Mouse (Mus musculus) neural tube, embryonic 13.5 days (tissue): ENCODE data around the gene Cdc42bpb. TPM values are rescaled to one million over a fixed set of nuclear protein-coding genes. Genes with fewer than 3 reads are reported as not detected.

Source experiments
- ATAC-seq: fragments of 200-750 bp; cut with Nextera tagmentation; 2 replicates; pipeline ENCODE4 v1.8.0; 2017; ENCODE audit warnings: low read depth, mild to moderate bottlenecking, moderate TSS enrichment, moderate library complexity
- H3K27ac ChIP-seq: fragments of 300-500 bp; sonication (generic); replicated peaks from 2 replicates; pipeline ENCODE4 v1.5.1; 2015; ENCODE audit warnings: moderate library complexity, mild to moderate bottlenecking, inconsistent platforms
- H3K27me3 ChIP-seq: fragments of 300-500 bp; sonication (generic); 2 replicates; pipeline ENCODE4 v1.6.1; 2015; ENCODE audit warnings: mild to moderate bottlenecking, inconsistent platforms
- H3K36me3 ChIP-seq: fragments of 300-500 bp; sonication (generic); 2 replicates; pipeline ENCODE4 v1.6.1; 2015; ENCODE audit warnings: mild to moderate bottlenecking, inconsistent platforms
- H3K4me1 ChIP-seq: fragments of 300-500 bp; sonication (generic); replicated peaks from 2 replicates; pipeline ENCODE4 v1.6.1; 2015; ENCODE audit warnings: inconsistent platforms
- H3K4me2 ChIP-seq: fragments of 300-500 bp; sonication (generic); 2 replicates; pipeline ENCODE4 v1.6.1; 2015; ENCODE audit warnings: inconsistent platforms, mild to moderate bottlenecking, moderate library complexity
- H3K4me3 ChIP-seq: fragments of 300-500 bp; sonication (generic); 2 replicates; pipeline ENCODE4 v1.5.1; 2015; ENCODE audit warnings: mild to moderate bottlenecking, inconsistent platforms
- H3K9ac ChIP-seq: fragments of 300-500 bp; sonication (generic); 2 replicates; pipeline ENCODE4 v1.6.1; 2015; ENCODE audit warnings: moderate library complexity, mild to moderate bottlenecking, inconsistent platforms
- H3K9me3 ChIP-seq: fragments of 300-500 bp; sonication (generic); 2 replicates; pipeline ENCODE4 v1.6.1; 2016; ENCODE audit warnings: inconsistent platforms
- WGBS: fragments of 180-500 bp; shearing (Covaris S2); methylation state at CpG from one replicate; pipeline ENCODE4 v1.1.7; 2015; 5-methylcytosine and 5-hydroxymethylcytosine counted together
- polyA plus RNA-seq: library from polyadenylated mRNA; unstranded; fragments of >200 nt; fragmentation: Nextera tagmentation; extraction: Ambion mirVana; gene quantifications from 2 replicates; pipeline ENCODE4 v1.2.1, GENCODE M21; 2015

Cdc42bpb gene
- polyA plus RNA-seq, 1 experiment from 2014 or later = 34.0 TPM

DNA sequence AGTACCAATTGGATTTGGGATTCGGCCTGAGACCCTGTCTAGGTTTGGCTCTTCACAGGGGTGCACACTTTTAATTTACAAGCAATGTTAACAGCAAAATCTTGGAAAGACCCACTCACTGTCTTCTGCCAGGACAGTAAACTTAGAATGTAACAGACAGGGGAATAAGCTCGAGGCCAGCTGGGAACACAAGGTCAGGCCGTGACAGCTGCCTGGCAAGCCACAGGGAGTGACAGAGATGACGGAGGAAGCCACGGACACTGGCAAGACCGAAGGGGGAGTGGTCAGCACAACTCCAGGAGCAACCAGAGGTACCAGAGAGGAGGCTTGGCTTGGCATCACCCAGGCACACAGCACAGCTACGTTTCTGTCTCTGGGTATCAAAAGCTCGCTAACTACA lies 70.7 kb downstream of the Cdc42bpb start:
- no peak for ATAC-seq

DNA sequence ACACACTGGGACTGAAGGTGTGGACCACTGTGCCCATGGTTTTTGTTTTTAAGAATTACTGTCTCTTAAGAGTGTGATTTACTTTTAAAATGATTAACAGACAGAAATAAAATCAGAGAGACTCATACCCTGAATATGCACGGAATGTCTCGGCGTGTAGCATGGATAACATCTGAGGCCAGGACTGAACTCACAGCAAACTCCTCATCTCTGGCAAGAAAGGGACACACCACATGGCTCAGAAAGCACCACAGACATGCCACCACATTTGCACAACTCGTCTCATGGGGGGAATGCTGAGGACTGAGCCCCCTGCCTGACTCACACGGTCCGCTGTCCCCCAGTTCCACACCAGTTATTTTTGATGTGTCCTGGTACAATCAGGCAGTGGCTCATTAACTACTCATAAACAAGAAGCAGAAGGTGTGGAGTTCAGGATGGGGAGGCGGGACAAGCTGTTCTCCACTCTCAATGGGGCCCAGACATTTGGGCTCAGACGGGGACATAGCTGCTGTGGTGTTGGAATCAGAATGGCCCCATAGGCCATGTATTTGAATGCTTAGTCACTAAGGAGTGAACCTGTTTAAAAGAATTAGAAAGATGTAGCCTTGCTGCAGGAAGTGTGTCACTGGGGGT lies 73.7 kb downstream of the Cdc42bpb start:
- no peak for ATAC-seq
- Histone ChIP-seq H3K36me3 (peaks cover 93% of the 10 kb centered on the region), H3K4me2 (no peak overlapping the region), H3K27ac (no peak overlapping the region), H3K4me1 (no peaks in the 10 kb centered on the region), H3K27me3 (no peaks in the 10 kb centered on the region), H3K4me3 (no peak overlapping the region), H3K9me3 (no peaks in the 10 kb centered on the region), H3K9ac (no peak overlapping the region)
- 88% methylated on average over 8 of the region's 8 CpGs for WGBS

More for the DNA sequence above, 70.7 kb downstream of the Cdc42bpb start:
- H3K27me3 ChIP-seq = no peaks in the 10 kb centered on the region
- peaks cover 97% of the 10 kb centered on the region for H3K36me3 ChIP-seq
- no peaks in the 10 kb centered on the region for H3K9me3 ChIP-seq
- no peak overlapping the region for H3K9ac ChIP-seq
- no peaks in the 10 kb centered on the region for H3K4me1 ChIP-seq
- WGBS = 87% methylated on average over 8 of the region's 8 CpGs
- H3K27ac ChIP-seq = no peak overlapping the region
- H3K4me3 ChIP-seq = no peak overlapping the region
- no peak overlapping the region for H3K4me2 ChIP-seq

DNA sequence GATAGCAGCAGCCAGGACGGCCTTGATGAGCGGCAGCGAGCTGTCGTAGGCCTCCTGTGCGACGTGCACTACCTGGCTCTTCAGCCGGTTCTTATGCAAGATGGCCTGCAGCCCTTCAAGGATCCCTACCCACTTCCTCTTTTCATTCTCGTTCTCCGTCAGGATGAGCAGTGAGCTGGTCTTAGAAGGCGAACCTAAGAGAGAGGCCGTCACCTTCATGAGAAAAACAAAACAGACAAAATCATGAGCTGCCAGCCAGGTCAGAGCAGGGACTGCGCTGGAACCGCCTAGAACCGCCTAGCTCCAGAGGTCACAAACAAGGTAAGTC lies 75.5 kb downstream of the Cdc42bpb start:
- Histone ChIP-seq H3K9ac (no peak overlapping the region), H3K4me3 (no peak overlapping the region), H3K9me3 (no peaks in the 10 kb centered on the region), H3K27ac (no peak overlapping the region), H3K4me2 (no peak overlapping the region), H3K36me3 (peaks cover 95% of the 10 kb centered on the region), H3K4me1 (no peaks in the 10 kb centered on the region), H3K27me3 (no peaks in the 10 kb centered on the region)
- 95% methylated on average over 14 of the region's 14 CpGs for WGBS
- ATAC-seq = no peak

- WGBS = 95% methylated on average over 27 of the region's 27 CpGs
- Histone ChIP-seq H3K27me3 (no peaks in the 10 kb centered on the region), H3K4me1 (no peaks in the 10 kb centered on the region), H3K4me3 (no peak overlapping the region), H3K4me2 (no peak overlapping the region), H3K9ac (no peak overlapping the region), H3K27ac (no peak overlapping the region), H3K36me3 (peaks cover 95% of the 10 kb centered on the region), H3K9me3 (no peaks in the 10 kb centered on the region)
- ATAC-seq = no peak
These were observed 76.0 kb downstream of the Cdc42bpb start for GRCm38 (mm10) chr12:111301322-111302017.

DNA sequence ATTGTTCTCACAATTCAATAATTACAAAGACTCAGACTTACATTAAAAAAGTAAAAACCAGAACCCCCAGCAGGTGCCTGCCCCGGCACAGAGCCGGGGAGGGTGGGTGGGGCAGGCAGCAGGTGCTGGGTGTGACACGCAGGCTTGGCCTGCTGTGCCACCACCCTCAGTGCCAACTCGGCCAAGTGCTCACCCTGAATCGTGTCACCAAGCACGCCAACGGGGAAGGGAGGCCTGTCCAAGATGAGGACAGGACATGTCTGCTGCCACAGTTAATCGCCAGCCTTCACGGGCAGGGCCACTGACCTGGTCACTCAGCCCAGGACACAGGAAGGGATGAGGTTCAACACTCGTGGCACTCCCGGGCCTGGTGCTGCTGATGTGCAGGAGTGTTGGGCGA lies 84.5 kb downstream of the Cdc42bpb start:
- Histone ChIP-seq H3K36me3 (peaks cover 80% of the 10 kb centered on the region), H3K4me2 (no peak overlapping the region), H3K4me3 (no peak overlapping the region), H3K27ac (no peak overlapping the region), H3K27me3 (no peaks in the 10 kb centered on the region), H3K4me1 (no peaks in the 10 kb centered on the region), H3K9ac (no peak overlapping the region), H3K9me3 (no peaks in the 10 kb centered on the region)
- no peak for ATAC-seq
- WGBS = 90% methylated on average over 12 of the region's 12 CpGs

DNA sequence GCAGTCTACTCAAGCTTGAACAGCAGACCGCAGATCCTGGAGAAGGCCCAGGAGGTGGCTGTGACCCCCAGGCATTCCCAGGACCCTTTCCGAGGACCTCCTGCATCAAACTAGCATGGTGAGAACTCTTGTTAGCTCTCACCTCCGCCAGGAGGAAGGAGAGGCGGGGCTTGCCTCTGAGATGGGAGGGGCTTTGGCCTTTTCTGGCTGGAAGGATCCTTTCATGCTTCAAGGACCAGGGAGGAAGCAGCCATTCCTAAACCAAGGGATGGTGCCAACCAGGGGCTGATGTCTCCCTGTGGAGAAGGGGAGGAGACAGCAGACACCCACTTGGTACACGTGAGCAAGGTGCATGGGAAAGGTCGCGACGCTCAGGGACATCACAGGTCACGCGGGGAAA lies 93.0 kb downstream of the Cdc42bpb start:
- Histone ChIP-seq H3K4me2 (peak overlapping the region; percentile 23; the same call in 1 of the 2 replicates), H3K4me3 (no peak overlapping the region), H3K36me3 (no peaks in the 10 kb centered on the region), H3K27me3 (no peaks in the 10 kb centered on the region), H3K9me3 (no peaks in the 10 kb centered on the region), H3K27ac (no peak overlapping the region), H3K4me1 (peaks cover 16% of the 10 kb centered on the region), H3K9ac (no peak overlapping the region)
- no peak for ATAC-seq
- WGBS = 30% methylated on average over 10 of the region's 10 CpGs

- no peak for ATAC-seq
- no peak overlapping the region for H3K4me2 ChIP-seq
- H3K9ac ChIP-seq = no peak overlapping the region
- no peak overlapping the region for H3K27ac ChIP-seq
- no peak overlapping the region for H3K4me3 ChIP-seq
- no peaks in the 10 kb centered on the region for H3K36me3 ChIP-seq
- no peaks in the 10 kb centered on the region for H3K27me3 ChIP-seq
- H3K9me3 ChIP-seq = 0 out of 2 replicates have a peak, but pooled peaks cover 8% of the 10 kb centered on the region
- H3K4me1 ChIP-seq = peaks cover 16% of the 10 kb centered on the region
- WGBS = 68% methylated on average over 4 of the region's 4 CpGs
These were observed 93.9 kb downstream of the Cdc42bpb start for GRCm38 (mm10) chr12:111283573-111283972.

- 51% methylated on average over 6 of the region's 6 CpGs for WGBS
- peaks cover 21% of the 10 kb centered on the region for H3K4me1 ChIP-seq
- no peaks in the 10 kb centered on the region for H3K36me3 ChIP-seq
- peaks cover 64% of the 10 kb centered on the region for H3K27me3 ChIP-seq
- H3K9me3 ChIP-seq = 0 out of 2 replicates have a peak, but pooled peaks cover 11% of the 10 kb centered on the region
- ATAC-seq = no peak
- H3K27ac ChIP-seq = no peak overlapping the region
- no peak overlapping the region for H3K4me3 ChIP-seq
- H3K4me2 ChIP-seq = no peak overlapping the region
- no peak overlapping the region for H3K9ac ChIP-seq
These were observed 101.1 kb downstream of the Cdc42bpb start for GRCm38 (mm10) chr12:111276371-111276770.

- WGBS = under 1% methylated on average over 58 of the region's 58 CpGs
- ATAC-seq = no peak
These were observed 102.2 kb downstream of the Cdc42bpb start for GRCm38 (mm10) chr12:111275150-111275841.

DNA sequence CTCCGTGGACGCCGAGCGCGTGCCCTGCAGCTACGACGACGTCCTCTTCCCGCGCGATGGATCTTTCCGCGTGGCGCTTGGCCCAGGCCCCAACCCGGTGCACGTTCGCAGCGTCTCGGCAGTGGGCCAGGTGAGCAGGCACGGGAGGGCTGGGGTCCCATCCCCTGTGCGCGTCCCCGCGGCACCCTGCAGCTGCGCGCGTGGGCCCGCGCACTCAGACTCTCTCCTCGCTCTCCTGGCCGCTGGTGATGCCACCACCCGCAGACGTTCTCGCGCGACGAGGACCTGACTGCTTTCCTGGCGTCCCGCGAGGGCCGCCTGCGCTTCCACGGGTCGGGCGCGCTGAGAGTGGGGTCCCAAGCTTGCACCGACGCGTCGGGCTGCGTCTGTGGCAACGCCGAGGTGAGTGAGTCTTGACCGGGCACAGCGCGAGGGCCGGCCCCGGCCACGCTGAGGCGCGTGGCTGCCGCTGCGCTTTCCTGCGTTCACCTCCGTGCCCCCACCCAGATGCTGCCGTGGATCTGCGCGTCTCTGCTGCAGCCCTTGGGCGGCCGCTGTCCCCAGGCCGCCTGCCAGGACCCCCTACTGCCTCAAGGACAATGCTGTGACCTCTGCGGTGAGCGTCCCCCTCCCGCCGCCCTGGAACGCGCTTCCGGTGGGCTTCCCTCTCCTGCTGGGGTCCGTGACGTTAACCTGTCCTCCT lies 102.9 kb downstream of the Cdc42bpb start:
- H3K9me3 ChIP-seq = 0 out of 2 replicates have a peak, but pooled peaks cover 11% of the 10 kb centered on the region
- H3K4me2 ChIP-seq = peak overlapping the region; percentile 73
- peaks cover 21% of the 10 kb centered on the region for H3K4me1 ChIP-seq
- WGBS = 3% methylated on average over 79 of the region's 80 CpGs
- H3K36me3 ChIP-seq = no peaks in the 10 kb centered on the region
- no peak overlapping the region for H3K27ac ChIP-seq
- ATAC-seq = peak; percentile 21
- peak overlapping the region; percentile 63 for H3K9ac ChIP-seq
- peak overlapping the region; percentile 42 for H3K4me3 ChIP-seq
- H3K27me3 ChIP-seq = peaks cover 82% of the 10 kb centered on the region

More at GRCm38 (mm10) chr12:111275150-111275841, 102.2 kb downstream of the Cdc42bpb start:
- peaks cover 21% of the 10 kb centered on the region for H3K4me1 ChIP-seq
- peak overlapping the region; percentile 42 for H3K4me3 ChIP-seq
- H3K27me3 ChIP-seq = peaks cover 75% of the 10 kb centered on the region
- no peaks in the 10 kb centered on the region for H3K36me3 ChIP-seq
- H3K27ac ChIP-seq = no peak overlapping the region
- H3K9me3 ChIP-seq = 0 out of 2 replicates have a peak, but pooled peaks cover 11% of the 10 kb centered on the region
- peak overlapping the region; percentile 73 for H3K4me2 ChIP-seq
- H3K9ac ChIP-seq = peak overlapping the region; percentile 63

DNA sequence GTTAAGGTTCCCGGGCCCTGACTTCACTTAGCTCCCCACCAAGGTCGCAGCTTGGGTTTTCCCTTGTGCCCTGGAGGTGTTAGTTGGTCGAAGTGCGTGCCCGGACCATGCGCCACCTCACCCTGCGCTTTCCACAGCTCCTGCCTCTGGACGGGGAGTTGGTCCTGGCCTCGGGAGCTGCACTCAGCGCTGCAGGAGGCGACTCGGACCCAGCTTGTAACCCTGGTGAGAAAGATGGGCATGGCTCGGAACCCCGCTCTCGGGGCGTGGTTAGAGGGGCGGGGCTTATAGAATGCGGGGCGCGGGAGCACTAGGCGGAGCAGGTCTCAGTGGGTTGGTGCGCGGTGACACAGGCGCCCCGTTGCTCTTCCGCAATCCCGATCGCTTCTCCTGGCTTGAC lies 103.5 kb downstream of the Cdc42bpb start:
- Histone ChIP-seq H3K9ac (peak overlapping the region; percentile 63), H3K4me3 (peak overlapping the region; percentile 42), H3K4me1 (peaks cover 21% of the 10 kb centered on the region), H3K4me2 (peak overlapping the region; percentile 73), H3K27ac (no peak overlapping the region), H3K9me3 (0 out of 2 replicates have a peak, but pooled peaks cover 7% of the 10 kb centered on the region), H3K27me3 (peaks cover 88% of the 10 kb centered on the region), H3K36me3 (no peaks in the 10 kb centered on the region)
- 4% methylated on average over 28 of the region's 28 CpGs for WGBS
- peak; percentile 40; the same call in 1 of the 2 replicates for ATAC-seq

GRCm38 (mm10) chr12:111272420-111272819 lies 105.1 kb downstream of the Cdc42bpb start:
- no peak for ATAC-seq
- WGBS = 18% methylated on average over 12 of the region's 12 CpGs
- H3K9me3 ChIP-seq = no peaks in the 10 kb centered on the region
- H3K4me1 ChIP-seq = peaks cover 21% of the 10 kb centered on the region
- no peak overlapping the region for H3K27ac ChIP-seq
- H3K36me3 ChIP-seq = no peaks in the 10 kb centered on the region
- peaks cover 93% of the 10 kb centered on the region for H3K27me3 ChIP-seq
- no peak overlapping the region for H3K4me3 ChIP-seq
- H3K4me2 ChIP-seq = no peak overlapping the region
- H3K9ac ChIP-seq = no peak overlapping the region
